Mouse (Mus musculus) CD4-positive helper T cell, adult 2 months (primary cell): ENCODE data around the gene Nol10.

Experiments
- DNase-seq: peaks from one replicate; pipeline ENCODE4 v3.0.0-alpha.2; 2012; ENCODE audit warnings: low read depth, missing footprints, low spot score

The Nol10 gene

DNA sequence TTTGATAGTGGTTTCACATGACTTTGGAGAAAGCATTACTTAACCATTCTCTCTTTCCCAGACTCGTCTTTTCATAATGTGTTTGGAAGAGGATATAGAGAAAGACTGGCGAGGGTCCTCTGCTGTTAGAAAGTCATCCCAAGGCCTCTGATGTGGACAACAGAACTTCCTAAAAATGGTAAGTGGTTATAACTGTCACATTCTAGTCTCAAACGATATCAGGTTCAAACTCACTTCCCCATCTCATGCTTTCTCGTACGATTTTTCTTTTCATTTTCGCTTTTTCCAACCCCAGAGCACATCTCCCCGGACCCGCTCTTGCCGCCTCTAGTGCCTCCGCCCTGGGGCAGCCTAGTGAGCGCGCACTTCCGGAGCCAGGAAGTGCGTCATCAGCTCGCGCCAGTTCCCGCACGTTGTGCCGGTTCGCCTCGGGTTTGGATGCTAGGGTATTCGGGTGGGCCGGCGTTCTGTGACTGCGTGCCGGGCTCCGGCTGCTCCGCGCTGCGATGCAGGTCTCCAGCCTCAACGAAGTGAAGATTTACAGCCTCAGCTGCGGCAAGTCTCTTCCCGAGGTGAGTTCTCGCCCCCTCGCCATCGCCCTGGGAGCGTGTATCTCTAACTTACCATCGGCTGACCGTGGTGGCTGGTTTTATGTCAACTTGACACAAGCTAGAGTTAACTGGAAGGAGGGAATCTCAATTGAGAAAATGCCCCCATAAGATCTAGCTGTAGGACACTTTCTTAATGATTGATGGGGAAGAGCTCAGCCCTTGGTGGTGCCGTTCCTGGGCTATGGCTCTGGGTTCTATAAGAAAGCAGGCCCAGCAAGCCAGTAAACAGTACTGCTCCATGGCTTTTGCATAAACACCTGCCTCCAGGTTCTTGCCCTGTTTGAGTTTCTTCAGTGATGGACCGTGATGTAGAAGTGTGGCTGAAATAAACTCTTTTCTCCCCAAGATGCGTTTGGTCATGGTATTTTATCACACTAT, at the start of gene Nol10:
TSS of gene Nol10 (plus strand) at position 411 of the 989 bp plus-strand sequence.
- peak; percentile 94 for DNase-seq

DNA sequence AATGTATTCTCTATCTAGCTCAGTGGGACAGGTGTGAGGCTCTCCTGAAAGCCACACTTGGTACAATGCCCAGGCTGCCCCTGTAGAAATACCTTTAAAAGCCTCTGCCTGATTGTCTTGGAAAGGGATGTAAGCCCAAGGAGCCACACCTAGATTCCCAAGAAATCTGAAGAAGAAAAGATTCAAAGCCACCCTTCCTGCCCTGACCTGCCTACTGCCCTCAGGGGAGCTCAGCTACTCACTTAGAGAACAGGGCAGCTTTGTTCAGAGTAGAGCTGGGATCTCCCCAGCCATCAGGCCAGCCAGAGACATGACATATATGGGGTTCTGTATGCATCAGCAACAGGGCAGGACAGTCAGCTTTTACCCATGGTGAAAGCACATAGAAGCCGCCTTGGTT, 48.4 kb upstream of the Nol10 start:
- DNase-seq: no peak

DNA sequence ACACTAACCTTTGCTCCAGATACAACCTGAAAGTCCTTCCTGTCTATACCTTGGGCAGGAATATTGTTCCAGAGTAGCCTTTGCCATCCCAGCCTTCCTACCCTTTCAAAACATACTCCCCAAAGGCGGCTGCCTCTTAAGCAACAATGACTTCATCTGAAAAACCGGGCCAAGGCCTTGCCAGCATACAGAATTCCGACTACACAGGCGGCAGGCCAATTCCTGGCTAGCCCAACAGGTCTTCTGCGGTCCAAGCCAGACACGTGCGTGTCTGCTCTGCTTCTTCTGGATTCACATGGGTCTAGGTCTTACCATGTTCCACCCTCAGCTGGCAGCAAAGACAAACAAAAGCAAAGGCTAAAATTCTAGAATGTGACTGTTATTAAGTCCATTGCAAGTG, 42.8 kb upstream of the Nol10 start:
- no peak for DNase-seq

DNA sequence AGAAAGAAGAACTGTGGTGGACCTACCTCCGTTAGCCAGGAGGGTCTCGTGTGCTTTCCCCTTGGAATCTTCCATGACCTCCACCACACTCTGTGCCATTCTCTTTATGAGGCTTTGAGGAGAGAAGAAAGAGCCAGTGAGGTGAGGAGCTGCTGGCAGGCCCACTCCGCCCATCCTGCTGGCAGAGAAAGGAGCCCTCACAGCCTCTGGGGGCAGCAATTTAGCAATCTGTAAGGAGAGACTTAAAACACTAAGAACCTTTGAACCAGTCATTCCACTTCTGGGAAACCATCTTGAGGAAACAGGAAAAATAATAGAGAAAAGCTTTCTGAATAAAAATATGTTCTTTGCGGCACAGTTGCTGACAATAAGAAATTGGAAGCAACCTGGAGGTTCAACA, 40.0 kb upstream of the Nol10 start:
- DNase-seq: no peak

DNA sequence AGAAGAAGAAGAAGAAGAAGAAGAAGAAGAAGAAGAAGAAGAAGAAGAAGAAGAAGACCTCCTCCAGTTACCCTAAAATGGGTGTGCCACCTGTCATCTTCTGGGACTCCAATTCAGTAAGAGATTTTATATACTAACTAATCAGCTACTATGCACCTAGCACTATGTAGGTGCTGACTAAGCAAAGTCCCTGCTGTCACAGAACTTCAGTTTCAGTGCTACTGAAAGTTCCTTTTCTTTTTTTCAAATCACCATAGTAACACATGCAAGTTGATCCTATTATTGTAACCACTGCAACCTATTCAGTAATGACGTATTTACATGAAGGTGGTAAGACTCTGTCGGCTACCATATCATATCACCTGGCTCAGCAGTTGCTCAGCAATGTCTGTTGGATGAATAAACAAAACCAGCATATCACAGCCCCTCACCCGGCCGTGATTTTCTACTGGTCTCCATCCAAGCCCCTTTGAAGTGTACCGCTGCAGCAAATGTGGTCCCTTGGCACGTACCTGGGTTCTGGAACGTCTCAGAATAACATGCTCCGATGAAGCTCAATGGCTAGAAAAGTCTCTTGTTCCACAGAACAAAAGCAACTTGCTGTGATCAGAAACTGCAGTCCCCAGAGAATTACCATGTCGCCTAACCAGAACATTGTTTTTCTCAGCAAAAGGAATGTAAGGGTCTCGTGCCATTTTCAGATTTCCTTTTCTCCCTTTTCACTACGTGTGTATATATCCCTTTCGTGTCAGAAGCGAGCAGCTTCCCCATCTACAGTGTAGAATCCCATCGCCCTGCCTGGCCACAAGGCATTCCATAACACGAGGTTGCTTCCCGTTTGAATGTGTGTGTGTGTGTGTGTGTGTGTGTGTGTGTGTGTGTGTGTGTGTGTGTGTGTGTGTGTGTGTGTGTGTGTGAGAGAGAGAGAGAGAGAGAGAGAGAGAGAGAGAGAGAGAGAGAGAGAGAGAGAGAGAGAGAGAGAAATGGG, 37.1 kb upstream of the Nol10 start:
- DNase-seq: no peak

DNA sequence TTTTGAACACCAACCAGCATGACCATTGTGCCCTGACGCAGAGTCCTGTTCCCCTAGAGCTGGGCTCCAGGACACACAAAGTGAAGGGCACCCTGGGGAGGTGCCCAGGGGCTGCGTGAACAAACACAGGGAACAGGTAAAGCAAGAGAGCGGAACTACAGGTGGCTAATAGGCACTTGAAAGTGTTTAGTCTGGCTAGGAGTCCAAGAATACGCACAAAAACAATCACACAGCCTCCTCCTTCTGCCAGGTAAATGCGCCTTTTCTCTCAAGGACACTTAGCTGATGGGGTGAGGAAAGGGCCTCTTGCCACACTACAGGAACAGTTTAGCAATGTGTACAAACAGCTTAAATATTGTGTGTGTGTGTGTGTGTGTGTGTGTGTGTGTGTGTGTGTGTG, 32.2 kb upstream of the Nol10 start:
- DNase-seq: no peak

DNA sequence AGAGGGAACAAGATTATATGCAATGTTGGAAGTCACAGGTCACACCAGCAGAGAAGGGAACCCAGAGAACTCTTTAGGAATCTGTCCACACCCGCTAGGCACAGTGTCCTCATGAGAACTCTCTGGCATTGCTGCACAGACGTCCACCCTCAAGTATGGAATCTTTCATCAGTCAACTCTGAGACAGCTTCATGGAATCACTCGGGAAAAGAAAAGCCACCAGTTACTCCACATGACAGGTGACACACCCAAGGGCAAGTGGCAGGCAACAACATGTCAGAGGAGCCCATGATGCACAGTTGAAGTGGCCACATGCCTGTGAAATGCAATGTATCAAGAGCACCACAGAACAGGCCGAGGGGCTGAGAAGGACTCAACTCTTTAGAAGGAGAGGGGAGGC, 30.3 kb upstream of the Nol10 start:
- no peak for DNase-seq

DNA sequence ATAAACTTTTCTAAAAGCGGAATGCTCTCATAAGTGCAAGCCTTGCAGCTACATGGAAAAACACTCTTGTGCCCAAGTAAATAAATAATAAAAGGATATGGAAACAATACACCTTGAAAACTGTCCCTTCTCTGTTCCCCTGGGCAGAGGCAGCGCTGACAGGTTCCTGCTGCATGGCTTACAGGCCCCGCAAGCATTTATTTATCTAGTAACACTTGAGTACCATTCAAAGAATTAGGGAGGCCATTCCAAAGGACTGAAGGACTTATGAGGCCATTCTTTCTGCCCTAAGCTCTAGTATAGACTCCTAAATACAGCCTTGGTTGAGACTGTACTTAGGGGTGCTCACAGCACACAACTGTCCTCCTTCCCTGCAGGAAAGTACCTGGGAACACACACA, 29.8 kb upstream of the Nol10 start:
- DNase-seq: no peak

DNA sequence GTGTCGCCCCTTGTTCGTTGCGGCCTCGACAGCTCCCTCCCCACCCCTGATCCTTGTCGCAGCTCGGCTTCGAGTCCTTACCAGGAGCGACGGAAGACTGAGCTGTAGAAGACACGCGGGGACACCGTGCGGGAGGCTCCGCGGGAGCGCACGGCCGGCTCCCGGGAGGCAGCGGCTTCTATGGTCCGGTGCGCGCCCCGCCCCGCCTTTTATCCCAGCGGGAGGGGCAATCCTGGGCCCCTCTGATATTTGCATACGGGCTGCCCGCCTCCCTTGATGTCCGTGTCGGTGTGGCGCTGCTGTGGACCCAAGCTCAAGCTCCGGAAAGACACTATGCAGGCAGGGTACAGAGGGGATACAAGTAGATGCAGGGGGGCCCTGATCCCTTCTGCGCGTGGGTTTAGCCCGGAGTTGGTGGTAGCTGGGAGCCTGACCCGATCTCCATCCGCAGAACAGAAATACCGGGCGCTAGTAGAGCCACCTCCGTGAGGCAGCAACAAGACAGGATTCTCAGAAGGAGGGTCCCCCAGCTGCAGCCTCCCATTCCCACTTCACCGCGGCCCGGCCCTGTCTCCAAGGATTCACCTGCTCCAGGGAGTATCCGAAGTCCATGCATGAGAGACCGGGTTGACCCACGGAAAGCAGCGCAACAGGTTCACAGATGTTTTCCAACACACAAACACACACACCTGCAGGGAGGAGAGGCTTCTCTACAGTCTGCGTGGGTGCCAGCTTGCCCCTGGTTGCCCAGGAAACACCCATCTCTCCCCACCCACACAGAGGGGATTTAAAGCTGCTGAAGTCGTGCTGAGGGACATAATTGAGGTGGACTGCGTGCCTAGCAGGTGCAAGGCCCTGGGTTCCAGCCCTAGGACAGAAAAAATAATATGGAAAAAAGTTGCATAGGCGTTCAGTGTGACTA, 23.4 kb upstream of the Nol10 start:
- DNase-seq: no peak

DNA sequence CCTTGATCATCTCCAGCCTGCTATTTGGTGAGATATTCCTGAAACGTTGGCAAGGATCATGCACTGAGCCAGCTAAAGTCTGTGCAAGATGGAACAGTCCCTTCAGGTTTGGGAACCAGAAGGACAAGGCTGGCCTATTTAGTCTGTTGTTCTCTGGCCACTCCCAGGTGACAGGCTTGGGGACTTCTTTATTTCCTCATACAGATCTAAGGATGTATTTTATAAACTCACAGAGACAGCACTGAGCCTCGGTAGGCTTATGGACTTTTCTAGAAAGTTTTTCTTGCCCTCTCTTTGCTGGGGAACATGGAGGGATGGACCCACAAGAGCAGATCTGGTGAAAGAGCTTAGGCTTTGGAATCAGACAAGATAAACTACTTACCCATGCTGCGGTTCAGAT, 19.0 kb upstream of the Nol10 start, which contains the start of gene Atp6v1c2:
TSS of gene Atp6v1c2 (minus strand) at position 101 of the 400 bp plus-strand sequence.
- DNase-seq: no peak

DNA sequence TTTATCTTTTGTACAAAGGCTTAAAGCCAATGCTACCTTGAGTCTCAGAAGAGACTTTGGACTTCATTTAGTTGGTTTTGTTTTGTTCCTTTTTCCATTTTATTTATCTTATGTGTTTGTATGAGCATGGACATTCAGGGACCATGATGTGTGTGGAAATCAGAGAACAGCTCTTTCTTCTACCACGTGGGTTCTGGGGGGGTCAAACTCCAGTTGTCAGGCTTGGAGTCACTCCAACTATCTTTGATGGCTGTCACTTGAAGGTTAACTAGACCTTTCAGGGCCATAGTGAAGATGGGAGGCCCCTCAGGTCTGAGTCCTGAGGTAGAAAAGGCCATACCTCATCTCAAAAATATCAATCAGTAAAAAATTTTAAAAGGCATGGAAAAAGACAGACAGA, 14.8 kb upstream of the Nol10 start:
- DNase-seq: no peak

DNA sequence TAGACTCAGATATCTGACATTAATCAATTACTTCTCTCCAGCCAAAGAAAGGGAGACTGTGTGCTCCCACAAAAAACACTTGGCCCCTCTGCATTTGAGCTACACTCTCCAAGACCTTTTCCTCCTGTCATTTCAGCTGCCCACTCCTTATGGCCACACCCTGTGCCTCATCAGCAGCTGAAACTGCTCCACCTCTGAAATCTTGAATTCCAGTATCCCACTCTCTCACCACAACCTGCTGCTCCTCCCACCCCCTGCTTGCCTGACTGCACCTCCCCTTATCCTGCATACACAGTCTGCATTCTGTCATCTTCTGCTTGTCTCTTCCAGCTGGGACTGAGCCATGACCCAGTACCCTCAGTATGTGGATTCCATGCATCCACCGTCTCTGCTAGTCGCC, 9.9 kb upstream of the Nol10 start:
- DNase-seq: no peak

DNA sequence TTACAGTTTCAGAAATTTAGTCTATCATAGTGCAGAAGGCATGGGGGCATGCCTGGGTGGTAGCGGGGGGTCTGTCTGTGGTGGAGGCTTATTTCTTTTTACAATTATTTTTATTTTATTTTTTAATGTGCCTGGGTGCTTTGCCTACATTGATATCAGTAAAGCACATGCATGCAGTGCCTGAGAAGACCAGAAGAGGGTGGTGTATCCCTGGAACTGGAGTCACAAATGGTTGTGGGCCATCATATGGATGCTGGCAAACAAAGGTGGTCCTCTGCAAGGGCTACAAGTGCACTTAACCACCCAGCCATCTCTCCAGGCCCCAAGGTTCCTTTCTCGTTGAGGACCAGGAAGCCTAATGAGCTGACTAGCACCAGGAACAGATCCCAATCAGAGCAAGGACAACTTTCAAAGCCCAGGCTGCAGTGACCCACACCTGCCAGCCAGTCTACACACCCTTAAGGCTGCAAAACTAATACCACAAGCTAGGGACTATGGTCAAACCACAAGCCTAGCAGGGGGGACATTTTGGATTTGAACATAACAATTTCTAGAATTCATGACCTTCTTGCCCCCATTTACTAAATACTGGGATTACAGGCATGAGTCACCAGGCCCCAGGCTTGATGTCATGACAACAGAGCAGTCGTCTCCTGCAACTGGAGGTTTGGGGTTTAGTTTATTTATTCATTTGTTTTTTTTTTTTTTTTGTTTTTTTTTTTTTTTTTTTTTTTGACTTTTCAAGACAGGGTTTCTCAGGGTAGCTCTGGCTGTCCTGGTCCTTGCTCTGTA, 8.9 kb upstream of the Nol10 start:
- DNase-seq: no peak

DNA sequence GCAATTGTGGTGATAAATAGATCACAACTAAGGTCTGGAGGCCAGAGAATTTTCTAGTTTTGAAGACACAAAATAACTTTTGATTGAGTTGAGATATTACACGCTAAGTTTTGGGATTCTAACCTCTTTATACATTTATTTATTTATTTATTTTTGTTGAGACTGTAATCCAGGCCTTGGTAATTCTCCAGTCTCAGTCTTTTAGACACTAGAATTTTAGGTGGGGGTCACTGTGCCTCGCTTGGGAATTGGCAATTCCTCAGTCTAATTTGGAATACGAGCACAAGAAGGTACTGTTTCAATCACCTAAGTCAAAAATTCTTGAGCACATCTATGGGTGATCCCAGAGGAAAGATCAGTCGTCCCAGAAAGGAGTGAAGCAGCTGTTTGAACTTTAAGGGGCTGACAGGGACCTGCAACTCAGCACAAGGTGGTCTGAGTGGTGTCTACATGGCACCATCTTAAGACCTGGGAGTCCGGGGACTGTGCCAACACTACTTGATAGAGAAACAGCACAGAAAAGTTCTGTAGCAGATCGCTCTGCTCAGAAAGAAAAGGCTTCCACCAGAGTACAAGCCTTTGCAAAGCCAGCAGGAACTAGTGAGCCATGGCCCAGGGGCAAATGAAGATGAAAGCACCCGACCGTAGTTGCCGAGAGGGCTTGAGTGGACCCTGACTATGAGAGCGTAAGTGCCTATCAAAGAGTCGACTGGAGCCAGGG, 771 bp upstream of the Nol10 start:
- no peak for DNase-seq

DNA sequence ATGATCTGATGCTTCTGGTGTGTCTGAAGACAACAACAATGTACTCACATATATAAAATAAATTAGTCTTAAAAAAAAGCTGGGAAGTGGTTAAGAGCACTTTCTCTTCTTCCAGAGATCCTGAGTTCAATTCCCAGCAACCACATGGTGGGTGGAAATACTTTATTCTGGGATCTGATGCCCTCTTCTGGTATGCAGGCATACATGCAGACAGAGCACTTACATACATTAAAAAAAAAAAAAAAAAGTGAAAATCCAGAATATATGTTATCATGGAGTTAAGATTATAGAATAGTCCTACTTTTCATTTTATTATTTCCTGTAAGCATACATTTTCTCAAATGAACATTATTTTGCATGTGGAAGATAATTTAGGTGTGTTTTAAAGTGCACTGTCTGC, 1.8 kb downstream of the Nol10 start:
- no peak for DNase-seq

DNA sequence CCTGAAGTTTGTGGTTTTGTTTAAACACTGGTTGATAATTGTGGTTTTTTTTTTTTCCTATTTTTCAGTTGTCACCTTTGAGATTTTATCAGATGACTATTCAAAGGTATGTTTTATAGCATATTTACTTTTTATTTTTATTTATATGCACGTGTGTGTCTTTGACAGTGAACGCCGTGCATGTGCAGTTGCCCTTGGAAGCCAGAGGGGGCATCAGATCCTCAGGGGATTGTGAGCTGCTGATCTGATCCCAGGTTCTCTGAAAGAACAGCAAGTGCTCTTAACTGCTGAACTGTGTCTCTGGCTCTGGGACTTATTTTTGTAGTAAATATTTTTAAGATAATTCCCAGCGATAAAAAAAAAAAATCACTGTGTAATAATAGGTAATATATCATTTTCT, 8.6 kb downstream of the Nol10 start:
- DNase-seq: no peak

DNA sequence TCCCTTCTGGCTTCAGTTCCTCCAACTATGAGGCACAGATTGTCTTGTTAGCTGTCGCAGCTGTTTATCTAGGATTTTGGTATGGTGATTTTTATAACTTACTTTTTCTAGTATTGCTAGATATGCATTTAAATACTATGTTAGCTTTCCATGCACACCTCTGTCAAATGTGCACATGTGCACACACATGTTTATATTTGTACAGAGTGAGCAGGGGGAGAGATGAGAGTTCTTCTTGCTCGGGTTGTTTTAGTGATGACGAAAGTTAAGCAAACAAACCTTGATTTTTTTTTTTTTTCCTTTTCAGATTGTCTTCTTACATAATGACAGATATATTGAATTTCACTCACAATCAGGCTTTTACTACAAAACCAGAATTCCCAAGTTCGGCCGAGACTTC, 9.5 kb downstream of the Nol10 start:
- DNase-seq: no peak

DNA sequence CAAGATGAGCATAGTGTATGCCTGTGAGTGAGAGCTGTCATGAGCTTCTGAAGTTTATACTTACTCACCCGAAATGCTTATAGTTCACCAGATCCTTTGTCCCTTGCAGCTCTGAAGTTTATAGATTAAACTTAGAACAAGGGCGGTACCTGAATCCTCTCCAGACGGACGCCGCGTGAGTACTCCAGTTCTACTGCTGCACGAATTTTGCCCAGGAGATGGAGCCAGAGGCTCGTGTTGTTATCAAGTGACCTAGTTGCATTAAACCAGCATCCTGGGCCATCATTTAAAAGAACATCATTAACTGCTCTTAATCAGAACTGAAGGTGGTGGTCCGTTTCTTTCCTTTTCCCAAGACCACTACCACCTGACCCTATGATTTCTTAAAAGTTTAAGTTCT, 10.7 kb downstream of the Nol10 start:
- no peak for DNase-seq

DNA sequence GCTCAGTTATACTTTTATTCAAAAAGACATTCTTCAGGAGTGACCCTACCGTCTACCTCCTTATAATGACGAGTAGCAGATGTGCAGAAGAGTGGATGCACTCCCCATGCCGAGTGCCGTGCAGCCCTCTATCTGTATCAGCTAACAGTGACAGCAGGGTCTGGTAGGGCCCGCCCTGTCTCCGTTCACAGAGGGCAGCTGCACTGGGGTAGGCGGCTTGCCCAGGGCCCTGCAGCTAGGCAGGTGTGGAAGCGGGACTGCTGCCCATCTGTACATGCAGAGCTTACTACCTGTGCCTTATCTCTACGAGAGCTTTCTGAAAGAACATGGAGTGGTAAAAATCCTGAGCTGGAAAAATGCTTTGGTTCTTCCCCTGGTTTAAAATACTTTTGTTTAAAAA, 11.8 kb downstream of the Nol10 start:
- no peak for DNase-seq

DNA sequence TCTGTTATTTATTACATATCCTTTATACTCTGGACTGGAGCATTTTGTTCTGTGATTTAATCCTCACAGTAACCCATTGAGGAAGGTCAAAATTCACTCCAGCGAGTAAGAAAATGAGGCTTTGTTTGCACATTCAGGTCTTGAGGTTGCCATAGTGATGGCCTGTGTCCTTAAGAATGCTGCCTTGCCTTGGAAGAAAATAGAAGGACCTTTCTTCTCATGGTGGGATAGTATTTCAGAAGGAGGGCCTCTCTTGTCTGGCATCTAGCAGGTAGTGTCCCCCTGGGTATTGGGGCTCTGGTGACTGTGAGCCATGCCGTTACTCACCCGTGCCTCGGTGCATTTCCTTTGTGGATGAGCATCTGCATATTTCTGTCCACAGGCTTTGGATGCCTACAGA, 12.4 kb downstream of the Nol10 start:
- DNase-seq: no peak
